Mouse (Mus musculus): ENCODE data around the gene Lclat1. TPM values are rescaled to one million over a fixed set of nuclear protein-coding genes. Genes with fewer than 3 reads are reported as not detected.

Gene Lclat1
- polyA plus RNA-seq, 1 experiment, result 12.4 TPM

DNA sequence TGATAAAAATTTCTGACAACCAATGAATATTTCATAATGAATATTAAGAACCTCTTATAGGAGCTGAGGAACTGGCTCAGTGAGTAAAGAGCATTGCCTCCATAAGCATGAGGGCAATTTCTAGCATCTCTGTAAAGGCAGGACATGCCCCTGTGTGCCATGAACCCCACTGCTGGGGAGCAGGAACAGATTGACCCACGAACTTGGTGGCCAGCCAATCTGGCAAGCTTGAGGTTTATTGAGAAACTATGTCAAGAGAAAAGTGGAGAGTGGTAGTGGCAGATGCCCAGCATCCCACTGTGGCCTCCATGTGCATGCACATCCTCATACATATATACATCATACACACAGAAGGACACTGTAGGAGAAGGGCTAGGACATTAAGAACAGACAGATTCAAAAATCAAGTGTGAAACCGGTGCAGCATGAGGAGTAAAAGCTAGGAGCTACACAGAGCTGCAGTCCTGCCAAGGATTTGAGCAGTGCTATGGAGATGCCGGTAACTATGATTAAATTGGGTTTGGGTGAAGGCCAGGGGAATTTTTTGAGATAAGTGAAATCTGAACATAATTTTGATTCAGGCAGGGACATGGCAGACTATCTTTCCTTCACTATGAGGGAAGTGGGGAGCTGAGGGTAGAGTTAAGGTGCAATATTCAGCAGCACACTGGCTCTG is 129.5 kb downstream of the Lclat1 start:
- no peak for TF ChIP-seq POLR2A (IDR thresholded peaks at IDR 0.05; ENCODE audit: borderline replicate concordance, insufficient read depth, low read length)
- no peak for TF ChIP-seq CTCF (IDR thresholded peaks at IDR 0.05; ENCODE audit: borderline replicate concordance, insufficient read depth, low read depth, low read length)
- WGBS, result 3% methylated on average over 3 of the region's 3 CpGs
- Histone ChIP-seq H3K27ac (ENCODE audit: insufficient read depth, low read length) (no peak overlapping the region), H3K27me3 (ENCODE audit: control insufficient read depth, insufficient read depth, low read length) (no peaks in the 10 kb centered on the region), H3K4me3 (replicated peaks; ENCODE audit: insufficient read depth, low read depth, low read length) (no peak overlapping the region), H3K4me1 (ENCODE audit: control insufficient read depth, insufficient read depth, low read length) (peaks cover 7% of the 10 kb centered on the region)
- peak; percentile 55 to 62 for DNase-seq

DNA sequence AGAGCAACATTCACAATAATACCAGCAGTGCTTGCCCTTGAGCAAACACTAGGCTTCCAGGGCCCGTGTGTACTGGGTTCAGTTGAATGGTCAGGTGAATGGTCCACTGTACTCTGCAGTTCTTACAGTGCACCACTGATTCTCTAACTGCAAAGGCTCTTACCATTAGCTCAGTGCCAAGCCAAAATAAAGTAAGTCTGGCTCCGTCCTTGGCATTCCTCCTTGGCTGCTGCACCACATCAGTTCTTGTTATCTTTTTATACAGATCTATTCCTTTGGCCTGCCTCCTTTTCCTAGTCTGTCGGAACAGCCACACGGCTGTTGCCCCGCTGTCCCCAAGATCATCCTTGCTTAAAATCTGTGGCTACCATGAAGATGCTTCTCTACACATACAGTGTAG is 130.7 kb downstream of the Lclat1 start:
- Histone ChIP-seq H3K4me1 (ENCODE audit: control insufficient read depth, insufficient read depth, low read length) (peaks cover 7% of the 10 kb centered on the region), H3K4me3 (replicated peaks; ENCODE audit: insufficient read depth, low read depth, low read length) (no peak overlapping the region), H3K27me3 (ENCODE audit: control insufficient read depth, insufficient read depth, low read length) (no peaks in the 10 kb centered on the region), H3K27ac (ENCODE audit: insufficient read depth, low read length) (no peak overlapping the region)
- DNase-seq, result no peak
- TF ChIP-seq CTCF (IDR thresholded peaks at IDR 0.05; ENCODE audit: borderline replicate concordance, insufficient read depth, low read depth, low read length) (no peak), POLR2A (IDR thresholded peaks at IDR 0.05; ENCODE audit: borderline replicate concordance, insufficient read depth, low read length) (no peak)
- WGBS, result 81% methylated on average over 5 of the region's 5 CpGs

DNA sequence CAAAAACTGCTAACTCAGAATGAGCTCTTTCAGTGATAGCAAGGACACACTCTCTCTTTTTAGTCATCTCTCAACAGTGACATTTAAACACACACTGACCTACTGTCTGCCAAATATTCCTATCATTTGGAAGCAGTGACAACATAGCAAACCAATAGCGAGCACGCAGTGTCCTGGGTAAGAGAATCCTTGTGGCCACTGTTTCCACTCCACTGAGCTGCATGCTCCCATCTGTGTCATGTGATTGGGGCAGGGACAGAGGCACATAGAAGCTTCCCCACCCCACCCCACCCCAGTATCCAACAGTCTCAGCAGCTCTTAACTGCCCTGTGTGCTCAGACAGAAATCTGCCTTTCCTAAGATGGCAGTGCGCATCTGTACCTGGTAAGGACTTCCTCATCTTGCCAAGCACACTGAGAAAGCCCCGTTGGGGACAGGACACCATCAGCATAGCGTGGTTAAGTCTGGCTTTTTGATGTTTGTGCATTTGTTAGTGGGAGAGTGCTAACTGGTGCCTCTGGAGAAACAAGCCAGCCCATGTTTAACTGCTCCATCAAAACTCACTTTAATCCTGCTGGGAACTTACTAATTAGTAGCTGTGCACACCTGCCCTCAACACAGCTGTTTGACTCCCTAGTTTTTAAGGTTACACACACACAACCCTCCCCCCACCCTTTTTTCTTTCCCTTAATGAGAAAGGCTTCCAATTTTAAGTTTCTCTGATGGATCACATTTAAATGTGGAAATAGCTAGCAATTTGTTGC is 133.5 kb downstream of the Lclat1 start:
- Histone ChIP-seq H3K27me3 (ENCODE audit: control insufficient read depth, insufficient read depth, low read length) (no peaks in the 10 kb centered on the region), H3K4me3 (replicated peaks; ENCODE audit: insufficient read depth, low read depth, low read length) (no peak overlapping the region), H3K27ac (ENCODE audit: insufficient read depth, low read length) (no peak overlapping the region), H3K4me1 (ENCODE audit: control insufficient read depth, insufficient read depth, low read length) (peaks cover 7% of the 10 kb centered on the region)
- DNase-seq, result no peak
- 66% methylated on average over 5 of the region's 5 CpGs for WGBS
- TF ChIP-seq CTCF (IDR thresholded peaks at IDR 0.05; ENCODE audit: borderline replicate concordance, insufficient read depth, low read depth, low read length) (no peak), POLR2A (IDR thresholded peaks at IDR 0.05; ENCODE audit: borderline replicate concordance, insufficient read depth, low read length) (no peak)

DNA sequence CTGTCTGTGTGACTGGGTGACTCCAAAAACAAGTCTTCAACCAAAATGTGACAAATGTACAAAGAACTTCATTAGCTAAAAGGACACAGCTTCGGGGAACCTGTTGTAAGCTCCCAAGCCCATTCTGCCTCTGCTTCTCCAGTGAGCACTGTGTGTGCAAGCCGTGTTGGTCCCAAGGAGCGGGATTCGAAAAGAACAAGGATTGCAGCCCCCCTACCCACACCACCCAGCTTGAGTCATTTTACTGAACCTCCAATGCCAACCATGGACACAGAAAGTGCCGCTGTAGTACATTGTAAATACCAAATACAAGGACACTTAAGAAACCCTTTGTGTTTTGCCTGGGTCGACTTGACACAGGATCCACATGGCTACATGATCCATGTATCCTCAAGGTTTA is 135.9 kb downstream of the Lclat1 start:
- no peaks in the 10 kb centered on the region for H3K27me3 ChIP-seq (ENCODE audit: control insufficient read depth, insufficient read depth, low read length)
- no peak overlapping the region for H3K4me3 ChIP-seq (replicated peaks; ENCODE audit: insufficient read depth, low read depth, low read length)
- no peak overlapping the region for H3K27ac ChIP-seq (ENCODE audit: insufficient read depth, low read length)
- DNase-seq, result no peak
- no peaks in the 10 kb centered on the region for H3K4me1 ChIP-seq (ENCODE audit: control insufficient read depth, insufficient read depth, low read length)
- WGBS, result 96% methylated on average over 6 of the region's 6 CpGs
- TF ChIP-seq CTCF (IDR thresholded peaks at IDR 0.05; ENCODE audit: borderline replicate concordance, insufficient read depth, low read depth, low read length) (no peak), POLR2A (IDR thresholded peaks at IDR 0.05; ENCODE audit: borderline replicate concordance, insufficient read depth, low read length) (no peak)

DNA sequence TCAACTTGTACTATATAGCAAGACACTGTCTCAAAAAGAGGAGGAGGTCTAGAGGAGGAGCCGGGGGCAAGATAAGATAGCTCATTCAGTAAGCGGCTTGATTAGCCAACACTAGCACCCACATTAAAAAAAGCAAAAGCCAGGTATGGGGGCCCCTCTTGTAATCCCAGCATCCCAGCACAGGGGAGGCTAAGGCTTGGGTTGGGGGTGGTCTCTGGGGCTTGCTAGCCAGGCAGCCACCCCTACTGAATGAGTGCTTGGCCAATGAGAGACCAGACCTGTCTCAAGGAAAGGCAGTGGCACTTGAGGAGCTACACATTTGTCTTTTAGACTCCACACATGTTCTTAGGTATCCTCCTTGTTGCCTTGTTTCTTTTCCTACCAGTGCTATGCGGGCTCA is 136.8 kb downstream of the Lclat1 start:
- 99% methylated on average over 3 of the region's 3 CpGs for WGBS
- Histone ChIP-seq H3K4me3 (replicated peaks; ENCODE audit: insufficient read depth, low read depth, low read length) (no peak overlapping the region), H3K4me1 (ENCODE audit: control insufficient read depth, insufficient read depth, low read length) (no peaks in the 10 kb centered on the region), H3K27me3 (ENCODE audit: control insufficient read depth, insufficient read depth, low read length) (no peaks in the 10 kb centered on the region), H3K27ac (ENCODE audit: insufficient read depth, low read length) (no peak overlapping the region)
- no peak for TF ChIP-seq POLR2A (IDR thresholded peaks at IDR 0.05; ENCODE audit: borderline replicate concordance, insufficient read depth, low read length)
- no peak for TF ChIP-seq CTCF (IDR thresholded peaks at IDR 0.05; ENCODE audit: borderline replicate concordance, insufficient read depth, low read depth, low read length)
- DNase-seq, result no peak

DNA sequence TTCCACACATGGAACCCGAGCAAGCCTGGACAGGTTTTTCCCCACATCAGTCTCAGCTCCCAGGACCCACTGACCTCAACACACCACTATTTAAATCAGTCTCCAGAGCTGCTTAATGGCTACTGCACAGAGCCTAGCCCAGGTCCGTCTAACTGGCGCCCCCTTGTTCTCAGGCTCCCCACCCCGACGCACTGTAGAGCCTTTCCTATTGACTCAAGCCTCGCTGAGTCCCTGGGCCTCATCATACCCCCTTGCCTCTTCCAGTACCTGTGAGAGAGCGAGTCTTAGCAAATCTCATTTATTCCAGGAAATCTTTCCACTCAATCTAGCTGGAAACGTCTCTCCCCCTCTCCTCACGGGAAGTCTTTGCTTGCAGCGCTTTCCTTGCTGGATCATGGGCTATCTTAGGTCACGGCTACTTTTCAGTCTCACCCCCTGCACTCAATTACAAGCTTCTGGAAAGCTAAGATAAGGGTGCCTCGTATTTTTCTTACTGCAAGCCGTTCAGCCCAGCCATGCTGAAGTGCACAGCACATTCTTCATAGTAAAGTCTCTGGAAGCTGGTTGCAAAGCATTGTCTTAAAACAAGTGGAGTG is 137.4 kb downstream of the Lclat1 start:
- WGBS, result 83% methylated on average over 13 of the region's 13 CpGs

DNA sequence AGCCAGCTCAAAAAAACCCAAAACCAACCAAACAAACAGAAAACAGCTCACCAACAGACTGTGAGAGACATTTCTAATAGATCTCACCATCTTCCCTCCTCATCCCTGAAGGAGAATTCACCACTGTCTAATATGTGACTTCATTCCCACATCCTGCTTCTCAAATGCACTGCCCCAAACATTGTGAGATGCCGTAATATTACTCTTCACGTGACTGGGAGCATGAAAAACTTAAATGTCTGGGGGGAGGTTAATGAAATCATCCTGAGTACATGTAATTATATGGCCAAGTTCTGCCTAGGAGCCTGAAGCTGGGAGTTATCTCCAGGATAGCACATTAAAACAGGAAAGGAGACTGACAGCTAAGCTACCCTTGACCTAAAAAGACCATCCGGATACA is 138.3 kb downstream of the Lclat1 start:
- TF ChIP-seq CTCF (IDR thresholded peaks at IDR 0.05; ENCODE audit: borderline replicate concordance, insufficient read depth, low read depth, low read length), result no peak
- no peak for TF ChIP-seq POLR2A (IDR thresholded peaks at IDR 0.05; ENCODE audit: borderline replicate concordance, insufficient read depth, low read length)
- no peak for DNase-seq
- 87% methylated on average over 3 of the region's 3 CpGs for WGBS

More for the DNA sequence above, 137.4 kb downstream of the Lclat1 start:
- Histone ChIP-seq H3K4me1 (ENCODE audit: control insufficient read depth, insufficient read depth, low read length) (no peaks in the 10 kb centered on the region), H3K4me3 (replicated peaks; ENCODE audit: insufficient read depth, low read depth, low read length) (no peak overlapping the region), H3K27me3 (ENCODE audit: control insufficient read depth, insufficient read depth, low read length) (no peaks in the 10 kb centered on the region), H3K27ac (ENCODE audit: insufficient read depth, low read length) (no peak overlapping the region)
- no peak for DNase-seq
- no peak for TF ChIP-seq POLR2A (IDR thresholded peaks at IDR 0.05; ENCODE audit: borderline replicate concordance, insufficient read depth, low read length)
- TF ChIP-seq CTCF (IDR thresholded peaks at IDR 0.05; ENCODE audit: borderline replicate concordance, insufficient read depth, low read depth, low read length), result no peak

More for the DNA sequence above, 138.3 kb downstream of the Lclat1 start:
- no peak overlapping the region for H3K27ac ChIP-seq (ENCODE audit: insufficient read depth, low read length)
- H3K27me3 ChIP-seq (ENCODE audit: control insufficient read depth, insufficient read depth, low read length), result no peaks in the 10 kb centered on the region
- H3K4me1 ChIP-seq (ENCODE audit: control insufficient read depth, insufficient read depth, low read length), result no peaks in the 10 kb centered on the region
- H3K4me3 ChIP-seq (replicated peaks; ENCODE audit: insufficient read depth, low read depth, low read length), result no peak overlapping the region

Data from cerebellum, adult 2 months (tissue).